Mouse (Mus musculus) stomach, embryonic 16.5 days (tissue): Measurements from ENCODE around the gene Egfl7. TPM values are rescaled to one million over a fixed set of nuclear protein-coding genes. Genes with fewer than 3 reads are reported as not detected.

Experiments
- ATAC-seq: fragments of 200-750 bp; cut with Nextera tagmentation; 2 replicates; pipeline ENCODE4 v1.8.0; 2017; ENCODE audit warnings: moderate number of reproducible peaks, moderate TSS enrichment; ENCODE audit not compliant: insufficient read depth, low FRiP score
- H3K27ac ChIP-seq: fragments of 300-500 bp; sonication (generic); 2 replicates; pipeline ENCODE4 v1.5.1; 2014; ENCODE audit warnings: low read length
- H3K27me3 ChIP-seq: fragments of 300-500 bp; sonication (generic); 2 replicates; pipeline ENCODE4 v1.6.1; 2014; ENCODE audit warnings: low read length, control low read depth, mixed read lengths; ENCODE audit not compliant: control insufficient read depth, insufficient read depth
- H3K36me3 ChIP-seq: fragments of 300-500 bp; sonication (generic); 2 replicates; pipeline ENCODE4 v1.6.1; 2014; ENCODE audit warnings: low read length; ENCODE audit not compliant: control insufficient read depth, insufficient read depth
- H3K4me1 ChIP-seq: fragments of 300-500 bp; sonication (generic); 2 replicates; pipeline ENCODE4 v1.6.1; 2014; ENCODE audit warnings: low read length, control low read depth, mixed read lengths; ENCODE audit not compliant: control insufficient read depth, insufficient read depth
- H3K4me2 ChIP-seq: fragments of 300-500 bp; sonication (generic); 2 replicates; pipeline ENCODE4 v1.6.1; 2014; ENCODE audit warnings: low read depth, low read length, mixed read lengths
- H3K4me3 ChIP-seq: fragments of 300-500 bp; sonication (generic); replicated peaks from 2 replicates; pipeline ENCODE4 v1.5.1; 2014; ENCODE audit warnings: mild to moderate bottlenecking, low read length
- H3K9ac ChIP-seq: fragments of 300-500 bp; sonication (generic); 2 replicates; pipeline ENCODE4 v1.6.1; 2014; ENCODE audit warnings: low read length
- H3K9me3 ChIP-seq: fragments of 300-500 bp; sonication (generic); replicated peaks from 2 replicates; pipeline ENCODE4 v1.6.1; 2016; ENCODE audit warnings: low read length, control low read depth; ENCODE audit not compliant: control insufficient read depth
- WGBS: fragments of 180-500 bp; shearing (Covaris S2); extraction: QIAGEN DNeasy Blood & Tissue Kit; methylation state at CpG from one replicate; pipeline ENCODE4 v1.1.7; 2014; 5-methylcytosine and 5-hydroxymethylcytosine counted together
- polyA plus RNA-seq: library from polyadenylated mRNA; unstranded; fragments of >200 nt; fragmentation: Nextera tagmentation; extraction: Ambion mirVana; gene quantifications from 2 replicates; pipeline ENCODE4 v1.2.1, GENCODE M21; 2015

Gene Egfl7
- polyA plus RNA-seq, 1 experiment from 2014 or later = 116 TPM

- Histone ChIP-seq H3K4me2 (no peak overlapping the region), H3K27ac (peak overlapping the region; percentile 62; the same call in 1 of the 2 replicates), H3K9ac (peak overlapping the region; percentile 56), H3K9me3 (no peaks in the 10 kb centered on the region), H3K36me3 (no peaks in the 10 kb centered on the region), H3K4me1 (peaks cover 6% of the 10 kb centered on the region; the same call in 1 of the 2 replicates), H3K27me3 (no peaks in the 10 kb centered on the region), H3K4me3 (peak overlapping the region; percentile 33)
- WGBS = 27% methylated on average over 11 of the region's 11 CpGs
- no peak for ATAC-seq
These were observed 3.8 kb downstream of the Egfl7 start for GRCm38 (mm10) chr2:26583640-26584039.

GRCm38 (mm10) chr2:26585713-26586112, 5.9 kb downstream of the Egfl7 start:
- Histone ChIP-seq H3K27ac (peak overlapping the region; percentile 62), H3K4me1 (peaks cover 6% of the 10 kb centered on the region; the same call in 1 of the 2 replicates), H3K4me2 (no peak overlapping the region), H3K9me3 (no peaks in the 10 kb centered on the region), H3K27me3 (no peaks in the 10 kb centered on the region), H3K9ac (peak overlapping the region; percentile 37), H3K4me3 (peak overlapping the region; percentile 67), H3K36me3 (no peaks in the 10 kb centered on the region)
- WGBS = 62% methylated on average over 6 of the region's 6 CpGs
- no peak for ATAC-seq

GRCm38 (mm10) chr2:26586294-26587043, 6.7 kb downstream of the Egfl7 start, which contains the start of gene Gm20532:
Gm20532 (plus strand) TSS chr2:26586639.
- H3K27me3 ChIP-seq = no peaks in the 10 kb centered on the region
- under 1% methylated on average over 64 of the region's 65 CpGs for WGBS
- peak; percentile 67 for ATAC-seq

GRCm38 (mm10) chr2:26587044-26587405, 7.2 kb downstream of the Egfl7 start:
- WGBS = 6% methylated on average over 11 of the region's 11 CpGs
- Histone ChIP-seq H3K4me1 (peaks cover 6% of the 10 kb centered on the region; the same call in 1 of the 2 replicates), H3K9me3 (no peaks in the 10 kb centered on the region), H3K27me3 (no peaks in the 10 kb centered on the region), H3K4me3 (peak overlapping the region; percentile 67), H3K27ac (peak overlapping the region; percentile 48), H3K4me2 (peak overlapping the region; percentile 79), H3K9ac (peak overlapping the region; percentile 84), H3K36me3 (peaks cover under 1% of the 10 kb centered on the region; the same call in 1 of the 2 replicates)
- peak; percentile 23; the same call in 1 of the 2 replicates for ATAC-seq

More at GRCm38 (mm10) chr2:26586294-26587043, 6.7 kb downstream of the Egfl7 start, which contains the start of gene Gm20532:
- Histone ChIP-seq H3K4me1 (peaks cover 6% of the 10 kb centered on the region; the same call in 1 of the 2 replicates), H3K4me3 (peak within 1 kb of the TSS; percentile 67), H3K9ac (peak within 1 kb of the TSS; percentile 84), H3K4me2 (peak within 1 kb of the TSS; percentile 79), H3K36me3 (no peaks in the 10 kb centered on the region), H3K27ac (peak within 1 kb of the TSS; percentile 62), H3K9me3 (no peaks in the 10 kb centered on the region)

GRCm38 (mm10) chr2:26588573-26588972, 8.8 kb downstream of the Egfl7 start:
- Histone ChIP-seq H3K9ac (peak overlapping the region; percentile 53; the same call in 1 of the 2 replicates), H3K27ac (peak overlapping the region; percentile 14; the same call in 1 of the 2 replicates)
- WGBS = 39% methylated on average over 4 of the region's 4 CpGs

GRCm38 (mm10) chr2:26589284-26589683, 9.5 kb downstream of the Egfl7 start:
- peak overlapping the region; percentile 79; the same call in 1 of the 2 replicates for H3K4me2 ChIP-seq
- peaks cover 3% of the 10 kb centered on the region; the same call in 1 of the 2 replicates for H3K36me3 ChIP-seq
- peak overlapping the region; percentile 14; the same call in 1 of the 2 replicates for H3K27ac ChIP-seq
- H3K27me3 ChIP-seq = no peaks in the 10 kb centered on the region
- no peak for ATAC-seq
- H3K9me3 ChIP-seq = no peaks in the 10 kb centered on the region
- WGBS = 87% methylated on average over 10 of the region's 10 CpGs
- peaks cover 6% of the 10 kb centered on the region; the same call in 1 of the 2 replicates for H3K4me1 ChIP-seq
- H3K4me3 ChIP-seq = peak overlapping the region; percentile 67; the same call in 1 of the 2 replicates
- no peak overlapping the region for H3K9ac ChIP-seq

More at GRCm38 (mm10) chr2:26588573-26588972, 8.8 kb downstream of the Egfl7 start:
- peak overlapping the region; percentile 79; the same call in 1 of the 2 replicates for H3K4me2 ChIP-seq
- peak overlapping the region; percentile 67 for H3K4me3 ChIP-seq
- H3K9me3 ChIP-seq = no peaks in the 10 kb centered on the region
- no peak for ATAC-seq
- H3K36me3 ChIP-seq = peaks cover 3% of the 10 kb centered on the region; the same call in 1 of the 2 replicates
- H3K4me1 ChIP-seq = peaks cover 6% of the 10 kb centered on the region; the same call in 1 of the 2 replicates
- H3K27me3 ChIP-seq = no peaks in the 10 kb centered on the region

- Histone ChIP-seq H3K9ac (no peak overlapping the region; the same call in 1 of the 2 replicates), H3K27me3 (no peaks in the 10 kb centered on the region), H3K9me3 (no peaks in the 10 kb centered on the region), H3K4me1 (peaks cover 6% of the 10 kb centered on the region; the same call in 1 of the 2 replicates), H3K36me3 (peaks cover 8% of the 10 kb centered on the region; the same call in 1 of the 2 replicates), H3K4me2 (no peak overlapping the region), H3K4me3 (no peak overlapping the region), H3K27ac (no peak overlapping the region)
- 88% methylated on average over 7 of the region's 7 CpGs for WGBS
- no peak for ATAC-seq
These were observed 10.5 kb downstream of the Egfl7 start for GRCm38 (mm10) chr2:26590282-26590681.

- no peaks in the 10 kb centered on the region for H3K9me3 ChIP-seq
- no peak overlapping the region; the same call in 1 of the 2 replicates for H3K9ac ChIP-seq
- H3K4me2 ChIP-seq = no peak overlapping the region
- ATAC-seq = no peak
- H3K36me3 ChIP-seq = peaks cover 8% of the 10 kb centered on the region; the same call in 1 of the 2 replicates
- H3K27me3 ChIP-seq = no peaks in the 10 kb centered on the region
- no peak overlapping the region for H3K27ac ChIP-seq
- 91% methylated on average over 7 of the region's 7 CpGs for WGBS
- H3K4me3 ChIP-seq = no peak overlapping the region
- peaks cover 13% of the 10 kb centered on the region for H3K4me1 ChIP-seq
These were observed 11.1 kb downstream of the Egfl7 start for GRCm38 (mm10) chr2:26590962-26591361.

- H3K36me3 ChIP-seq = peaks cover 8% of the 10 kb centered on the region; the same call in 1 of the 2 replicates
- no peak overlapping the region for H3K27ac ChIP-seq
- no peaks in the 10 kb centered on the region for H3K27me3 ChIP-seq
- H3K9ac ChIP-seq = 0 out of 2 replicates have a peak overlapping the region, but pooled peaks have one; percentile 29
- no peaks in the 10 kb centered on the region for H3K9me3 ChIP-seq
- WGBS = 76% methylated on average over 12 of the region's 12 CpGs
- H3K4me3 ChIP-seq = no peak overlapping the region
- H3K4me1 ChIP-seq = peaks cover 13% of the 10 kb centered on the region
- no peak overlapping the region for H3K4me2 ChIP-seq
- ATAC-seq = no peak
These were observed 11.6 kb downstream of the Egfl7 start for GRCm38 (mm10) chr2:26591416-26591815.
